Mouse (Mus musculus) lung, embryonic 15.5 days (tissue): Measurements from ENCODE around the gene Gm7029. TPM values are rescaled to one million over a fixed set of nuclear protein-coding genes. Genes with fewer than 3 reads are reported as not detected.
"Not testable (repeated sequence)": the region's sequence is repeated elsewhere in the genome, so short reads cannot be mapped to it uniquely, and the experiment has no call there.

ENCODE experiments used
- ATAC-seq: fragments of 200-750 bp; cut with Nextera tagmentation; 2 replicates; pipeline ENCODE4 v1.8.0; 2017; ENCODE audit warnings: moderate number of reproducible peaks, borderline replicate concordance; ENCODE audit not compliant: low FRiP score, low TSS enrichment; ENCODE audit errors: extremely low read depth
- H3K27ac ChIP-seq: fragments of 300-500 bp; sonication (generic); 2 replicates; pipeline ENCODE4 v1.5.1; 2015; ENCODE audit warnings: moderate library complexity, mild to moderate bottlenecking, inconsistent platforms
- H3K27me3 ChIP-seq: fragments of 300-500 bp; sonication (generic); 2 replicates; pipeline ENCODE4 v1.6.1; 2015; ENCODE audit warnings: inconsistent platforms
- H3K36me3 ChIP-seq: fragments of 300-500 bp; sonication (generic); 2 replicates; pipeline ENCODE4 v1.6.1; 2015; ENCODE audit warnings: inconsistent platforms
- H3K4me1 ChIP-seq: fragments of 300-500 bp; sonication (generic); 2 replicates; pipeline ENCODE4 v1.6.1; 2015; ENCODE audit warnings: inconsistent platforms
- H3K4me2 ChIP-seq: fragments of 300-500 bp; sonication (generic); 2 replicates; pipeline ENCODE4 v1.6.1; 2015; ENCODE audit warnings: inconsistent platforms, mild to moderate bottlenecking, moderate library complexity
- H3K4me3 ChIP-seq: fragments of 300-500 bp; sonication (generic); 2 replicates; pipeline ENCODE4 v1.5.1; 2015; ENCODE audit warnings: mild to moderate bottlenecking, inconsistent platforms
- H3K9ac ChIP-seq: fragments of 300-500 bp; sonication (generic); 2 replicates; pipeline ENCODE4 v1.6.1; 2015; ENCODE audit warnings: inconsistent platforms
- H3K9me3 ChIP-seq: fragments of 300-500 bp; sonication (generic); 2 replicates; pipeline ENCODE4 v1.6.1; 2016; ENCODE audit warnings: inconsistent platforms
- WGBS: fragments of 180-500 bp; shearing (Covaris S2); methylation state at CpG from one replicate; pipeline ENCODE4 v1.1.7; 2015; 5-methylcytosine and 5-hydroxymethylcytosine counted together
- polyA plus RNA-seq: library from polyadenylated mRNA; unstranded; fragments of >200 nt; fragmentation: Nextera tagmentation; extraction: Ambion mirVana; gene quantifications from 2 replicates; pipeline ENCODE4 v1.2.1, GENCODE M21; 2015

Gm7029 gene
- not detected in 2 replicates for polyA plus RNA-seq

- H3K4me1 ChIP-seq, H3K9me3 ChIP-seq, H3K27ac ChIP-seq, H3K9ac ChIP-seq, H3K27me3 ChIP-seq, ATAC-seq, H3K4me3 ChIP-seq, H3K4me2 ChIP-seq: not testable (repeated sequence)
- peaks cover 28% of the 10 kb centered on the region for H3K36me3 ChIP-seq
- 86% methylated on average over 3 of the region's 12 CpGs for WGBS
These were observed at the start of gene Gm7029 for GRCm38 (mm10) chr17:33873537-33873936. Gm7029 (plus strand) TSS chr17:33873837.

GRCm38 (mm10) chr17:33824084-33824996 lies 49.3 kb upstream of the Gm7029 start, which contains the start of the genes Rps28 and Ndufa7:
Rps28 (minus strand) TSS chr17:33824562.
Ndufa7 (plus strand) TSS chr17:33824572.
- no peaks in the 10 kb centered on the region for H3K27me3 ChIP-seq
- peak; percentile 92 for ATAC-seq
- H3K9ac ChIP-seq = peak within 1 kb of the TSS; percentile 69
- H3K36me3 ChIP-seq = peaks cover 41% of the 10 kb centered on the region
- WGBS = under 1% methylated on average over 51 of the region's 51 CpGs
- peak within 1 kb of the TSS; percentile 85 for H3K27ac ChIP-seq
- H3K4me2 ChIP-seq = peak within 1 kb of the TSS; percentile 84
- peaks cover 47% of the 10 kb centered on the region for H3K4me1 ChIP-seq
- H3K4me3 ChIP-seq = peak within 1 kb of the TSS; percentile 67
- H3K9me3 ChIP-seq = no peaks in the 10 kb centered on the region

- Histone ChIP-seq H3K9ac (peak overlapping the region; percentile 69), H3K4me3 (peak overlapping the region; percentile 67), H3K4me2 (peak overlapping the region; percentile 61), H3K36me3 (peaks cover 41% of the 10 kb centered on the region), H3K4me1 (peaks cover 50% of the 10 kb centered on the region), H3K27ac (peak overlapping the region; percentile 85)
- H3K27me3 ChIP-seq, ATAC-seq, H3K9me3 ChIP-seq: not testable (repeated sequence)
- WGBS = 5% methylated on average over 6 of the region's 6 CpGs
These were observed 48.7 kb upstream of the Gm7029 start for GRCm38 (mm10) chr17:33824997-33825330.

GRCm38 (mm10) chr17:33825462-33825861 lies 48.2 kb upstream of the Gm7029 start:
- Histone ChIP-seq H3K4me1 (peaks cover 50% of the 10 kb centered on the region), H3K9me3 (no peaks in the 10 kb centered on the region), H3K36me3 (peaks cover 41% of the 10 kb centered on the region), H3K27ac (no peak overlapping the region), H3K27me3 (no peaks in the 10 kb centered on the region), H3K9ac (peak overlapping the region; percentile 69; the same call in 1 of the 2 replicates), H3K4me2 (peak overlapping the region; percentile 61), H3K4me3 (peak overlapping the region; percentile 67)
- WGBS = 81% methylated on average over 8 of the region's 8 CpGs
- ATAC-seq = no peak

GRCm38 (mm10) chr17:33826850-33827249 lies 46.8 kb upstream of the Gm7029 start:
- no peak overlapping the region for H3K4me3 ChIP-seq
- H3K4me1 ChIP-seq = peaks cover 47% of the 10 kb centered on the region
- ATAC-seq = no peak
- H3K27me3 ChIP-seq = no peaks in the 10 kb centered on the region
- H3K9ac ChIP-seq = no peak overlapping the region
- 1% methylated on average over 3 of the region's 3 CpGs for WGBS
- H3K4me2 ChIP-seq = no peak overlapping the region
- no peak overlapping the region for H3K27ac ChIP-seq
- no peaks in the 10 kb centered on the region for H3K9me3 ChIP-seq
- H3K36me3 ChIP-seq = peaks cover 38% of the 10 kb centered on the region

GRCm38 (mm10) chr17:33828892-33829291 lies 44.7 kb upstream of the Gm7029 start:
- Histone ChIP-seq H3K4me1 (peaks cover 30% of the 10 kb centered on the region), H3K9ac (no peak overlapping the region), H3K4me3 (no peak overlapping the region), H3K27ac (peak overlapping the region; percentile 66), H3K36me3 (peaks cover 47% of the 10 kb centered on the region), H3K27me3 (no peaks in the 10 kb centered on the region), H3K9me3 (no peaks in the 10 kb centered on the region), H3K4me2 (no peak overlapping the region)
- ATAC-seq = no peak
- 24% methylated on average over 2 of the region's 2 CpGs for WGBS

- ATAC-seq = no peak
- H3K27ac ChIP-seq = peak overlapping the region; percentile 48; the same call in 1 of the 2 replicates
- no peak overlapping the region for H3K9ac ChIP-seq
- peaks cover 54% of the 10 kb centered on the region for H3K36me3 ChIP-seq
- H3K4me2 ChIP-seq = no peak overlapping the region
- H3K27me3 ChIP-seq = no peaks in the 10 kb centered on the region
- H3K9me3 ChIP-seq = no peaks in the 10 kb centered on the region
- H3K4me3 ChIP-seq = no peak overlapping the region
- 91% methylated on average over 10 of the region's 10 CpGs for WGBS
- peaks cover 30% of the 10 kb centered on the region for H3K4me1 ChIP-seq
These were observed 44.1 kb upstream of the Gm7029 start for GRCm38 (mm10) chr17:33829561-33829960.

GRCm38 (mm10) chr17:33842966-33843795 lies 30.5 kb upstream of the Gm7029 start, which contains the start of gene Cd320:
Cd320 (plus strand) TSS chr17:33843091.
- peak; percentile 91 for ATAC-seq
- Histone ChIP-seq H3K9me3 (no peaks in the 10 kb centered on the region), H3K36me3 (peaks cover 16% of the 10 kb centered on the region), H3K27ac (peak within 1 kb of the TSS; percentile 69), H3K4me2 (peak within 1 kb of the TSS; percentile 70), H3K4me3 (peak within 1 kb of the TSS; percentile 90), H3K9ac (peak within 1 kb of the TSS; percentile 62), H3K4me1 (peaks cover 19% of the 10 kb centered on the region), H3K27me3 (no peaks in the 10 kb centered on the region)
- under 1% methylated on average over 45 of the region's 45 CpGs for WGBS

GRCm38 (mm10) chr17:33844196-33844595 lies 29.4 kb upstream of the Gm7029 start:
- Histone ChIP-seq H3K9ac (0 out of 2 replicates have a peak overlapping the region, but pooled peaks have one; percentile 62), H3K36me3 (peaks cover 8% of the 10 kb centered on the region), H3K9me3 (no peaks in the 10 kb centered on the region), H3K4me2 (peak overlapping the region; percentile 70; the same call in 1 of the 2 replicates), H3K4me3 (peak overlapping the region; percentile 90), H3K27ac (no peak overlapping the region), H3K4me1 (peaks cover 19% of the 10 kb centered on the region), H3K27me3 (no peaks in the 10 kb centered on the region)
- WGBS = 76% methylated on average over 1 of the region's 1 CpGs
- no peak for ATAC-seq

- Histone ChIP-seq H3K4me2 (no peak overlapping the region), H3K4me1 (peaks cover 13% of the 10 kb centered on the region), H3K27ac (no peak overlapping the region), H3K9me3 (no peaks in the 10 kb centered on the region), H3K27me3 (no peaks in the 10 kb centered on the region), H3K36me3 (peaks cover 7% of the 10 kb centered on the region), H3K9ac (no peak overlapping the region), H3K4me3 (no peak overlapping the region)
- WGBS = 69% methylated on average over 8 of the region's 8 CpGs
- no peak for ATAC-seq
These were observed 25.5 kb upstream of the Gm7029 start for GRCm38 (mm10) chr17:33848139-33848538.

- peaks cover 7% of the 10 kb centered on the region for H3K36me3 ChIP-seq
- H3K27ac ChIP-seq = no peak overlapping the region
- 46% methylated on average over 1 of the region's 1 CpGs for WGBS
- H3K27me3 ChIP-seq = no peaks in the 10 kb centered on the region
- no peaks in the 10 kb centered on the region for H3K4me1 ChIP-seq
- no peak for ATAC-seq
- no peaks in the 10 kb centered on the region for H3K9me3 ChIP-seq
- H3K4me2 ChIP-seq = no peak overlapping the region
- H3K9ac ChIP-seq = no peak overlapping the region
- no peak overlapping the region for H3K4me3 ChIP-seq
These were observed 22.3 kb upstream of the Gm7029 start for GRCm38 (mm10) chr17:33851331-33851730.
